Mouse (Mus musculus) lung, postnatal 10 days (tissue): ENCODE measurements around the gene Rnf13.

ENCODE experiments used
- DNase-seq: peaks from one replicate; pipeline ENCODE4 v3.0.0; 2021

The Rnf13 gene

GRCm38 (mm10) chr3:57735511-57736370 is at the start of gene Rnf13:
Rnf13 (plus strand) TSS chr3:57736062.
- DNase-seq: peak; percentile 97

GRCm38 (mm10) chr3:57691772-57692171 is 44.1 kb upstream of the Rnf13 start:
- no peak for DNase-seq

GRCm38 (mm10) chr3:57692719-57693118 is 43.1 kb upstream of the Rnf13 start, which contains the start of gene Ankub1:
Ankub1 (minus strand) TSS chr3:57692799.
- no peak for DNase-seq

- DNase-seq: no peak
Observed at GRCm38 (mm10) chr3:57696249-57696648, 39.6 kb upstream of the Rnf13 start.

- DNase-seq: no peak
Observed at GRCm38 (mm10) chr3:57696779-57697178, 39.1 kb upstream of the Rnf13 start.

GRCm38 (mm10) chr3:57714151-57714550 is 21.7 kb upstream of the Rnf13 start:
- no peak for DNase-seq

- no peak for DNase-seq
Observed at GRCm38 (mm10) chr3:57732206-57732915, 3.5 kb upstream of the Rnf13 start.

- peak; percentile 4 for DNase-seq
Observed at GRCm38 (mm10) chr3:57736419-57737095, 695 bp downstream of the Rnf13 start.

GRCm38 (mm10) chr3:57739830-57740229 is 4.0 kb downstream of the Rnf13 start:
- DNase-seq: no peak

GRCm38 (mm10) chr3:57748576-57749267 is 12.9 kb downstream of the Rnf13 start:
- DNase-seq: no peak

GRCm38 (mm10) chr3:57776915-57777314 is 41.1 kb downstream of the Rnf13 start:
- DNase-seq: no peak

GRCm38 (mm10) chr3:57788472-57788871 is 52.6 kb downstream of the Rnf13 start:
- no peak for DNase-seq

- DNase-seq: no peak
Observed at GRCm38 (mm10) chr3:57789005-57789962, 53.4 kb downstream of the Rnf13 start.

GRCm38 (mm10) chr3:57791104-57791503 is 55.2 kb downstream of the Rnf13 start:
- DNase-seq: no peak

GRCm38 (mm10) chr3:57795071-57795470 is 59.2 kb downstream of the Rnf13 start:
- DNase-seq: peak; percentile 28

- DNase-seq: peak; percentile 15
Observed at GRCm38 (mm10) chr3:57815447-57815846, 79.6 kb downstream of the Rnf13 start.

- DNase-seq: no peak
Observed at GRCm38 (mm10) chr3:57825866-57826265, 90.0 kb downstream of the Rnf13 start.

- no peak for DNase-seq
Observed at GRCm38 (mm10) chr3:57833585-57833984, 97.7 kb downstream of the Rnf13 start.

GRCm38 (mm10) chr3:57836911-57837310 is 101.0 kb downstream of the Rnf13 start:
- no peak for DNase-seq

- no peak for DNase-seq
Observed at GRCm38 (mm10) chr3:57843775-57844174, 107.9 kb downstream of the Rnf13 start.
